In genomic region chr6:113681271-113681670, GRCm38 (mm10) we compare ENCODE assay signal across 8 mouse cellular contexts. TPM values are rescaled to one million over a fixed set of nuclear protein-coding genes. Genes with fewer than 3 reads are reported as not detected.
DNase-seq lines count a peak whose midpoint lies in the region; ATAC-seq lines count a peak whose summit lies in the region.

No protein-coding gene starts in this region.

- peak; percentile 92 to 94 for ATAC-seq in hematopoietic stem cell, adult 5-6 weeks (replicated peaks in 1 of 2; ENCODE audit: insufficient read depth in 1 of 2, low FRiP score in 2 of 2, low TSS enrichment in 1 of 2, low read depth in 1 of 2, poor library complexity in 2 of 2, severe bottlenecking in 2 of 2)

- peak; percentile 72 for DNase-seq in Muller cell, postnatal 12 days (ENCODE audit: inconsistent ontology term)
- DNase-seq in c-Kit-positive CD71-positive TER-119-negative erythroid progenitor cells, embryonic 14.5 days (ENCODE audit: low read depth) = peak; percentile 69
- DNase-seq in forelimb bud, embryonic 11.5 days (ENCODE audit: low read depth, low spot score) = peak; percentile 71
- DNase-seq in layer of hippocampus, postnatal 10 days (ENCODE audit: low spot score in 2 of 2) = peak; percentile 81 to 85
- peak; percentile 97 for DNase-seq in lung, postnatal 36 days
- peak; percentile 86 for DNase-seq in right cerebral cortex, postnatal 4 days
- peak; percentile 77 for DNase-seq in yolk sac, embryonic 10.5 days (ENCODE audit: low spot score)

RNA-seq across cellular contexts. Expression of gene Tatdn2, which starts 15.6 kb away (rescaled TPM):
- total RNA-seq in hematopoietic stem cell, adult 5-6 weeks (2017) = 120 and 137 TPM in 2 replicates
- total RNA-seq in layer of hippocampus, postnatal 10 days (2021) = 10 to 100 TPM; 59.7 to 74.3 TPM

RNA-seq across cellular contexts. Expression of gene Ghrl, which starts 38.4 kb away (rescaled TPM):
- not detected in 2 replicates for total RNA-seq in hematopoietic stem cell, adult 5-6 weeks (2017)
- under 1 TPM in 1 of 2 experiments, not detected in 1; 0.69 TPM for total RNA-seq in layer of hippocampus, postnatal 10 days (2021)

RNA-seq across cellular contexts. Expression of gene Irak2, which starts 43.0 kb away (rescaled TPM):
- total RNA-seq in hematopoietic stem cell, adult 5-6 weeks (2017) = 20.7 and 30.8 TPM in 2 replicates
- 10 to 100 TPM; 15.0 TPM for total RNA-seq in layer of hippocampus, postnatal 10 days (2021)

RNA-seq across cellular contexts. Expression of gene Vhl, which starts 57.5 kb away (rescaled TPM):
- total RNA-seq in hematopoietic stem cell, adult 5-6 weeks (2017) = 13.5 and 18.6 TPM in 2 replicates
- total RNA-seq in layer of hippocampus, postnatal 10 days (2021) = 10 to 100 TPM; 65.8 to 70.5 TPM

RNA-seq across cellular contexts. Expression of gene Sec13, which starts 59.3 kb away (rescaled TPM):
- 88.1 and 99.7 TPM in 2 replicates for total RNA-seq in hematopoietic stem cell, adult 5-6 weeks (2017)
- 10 to 100 TPM; 80.0 to 84.4 TPM for total RNA-seq in layer of hippocampus, postnatal 10 days (2021)

Comparison
In these comparisons a context has a peak if more than half of its experiments do, and no peak if none do; other contexts are left out.
1. Peak in every context shown above with its lines: DNase-seq and ATAC-seq.